Mouse (Mus musculus) cerebellum, postnatal 4 days (tissue): Measurements from ENCODE around the gene Zbtb20.

ENCODE experiments used
- DNase-seq, 2 experiments: peaks; one replicate each; pipeline ENCODE4 v3.0.0; 2022; ENCODE audit warnings: low spot score in 2 of 2, mixed read lengths in 1 of 2

The Zbtb20 gene

GRCm38 (mm10) chr16:43647641-43648040, 772.0 kb downstream of the Zbtb20 start:
- no peak for DNase-seq

GRCm38 (mm10) chr16:43650355-43651080, 774.8 kb downstream of the Zbtb20 start:
- DNase-seq: no peak

GRCm38 (mm10) chr16:43653288-43653687, 777.6 kb downstream of the Zbtb20 start:
- DNase-seq: no peak

GRCm38 (mm10) chr16:43654269-43654668, 778.6 kb downstream of the Zbtb20 start:
- no peak for DNase-seq

- no peak for DNase-seq
These were observed 779.6 kb downstream of the Zbtb20 start for GRCm38 (mm10) chr16:43655183-43655787.

- DNase-seq: no peak
These were observed 785.9 kb downstream of the Zbtb20 start for GRCm38 (mm10) chr16:43661576-43661975.

- no peak for DNase-seq
These were observed 786.7 kb downstream of the Zbtb20 start for GRCm38 (mm10) chr16:43662124-43663004.

GRCm38 (mm10) chr16:43663978-43664579, 788.4 kb downstream of the Zbtb20 start, which contains the start of gene Tigit:
Gene Tigit (minus strand): TSS chr16:43664146.
- no peak for DNase-seq

GRCm38 (mm10) chr16:43664861-43665260, 789.2 kb downstream of the Zbtb20 start:
- no peak for DNase-seq

GRCm38 (mm10) chr16:43668294-43668693, 792.6 kb downstream of the Zbtb20 start:
- no peak for DNase-seq

GRCm38 (mm10) chr16:43671972-43672371, 796.3 kb downstream of the Zbtb20 start:
- DNase-seq: no peak

- no peak for DNase-seq
These were observed 797.0 kb downstream of the Zbtb20 start for GRCm38 (mm10) chr16:43672697-43673096.

- DNase-seq: no peak
These were observed 798.7 kb downstream of the Zbtb20 start for GRCm38 (mm10) chr16:43674400-43674799.

- DNase-seq: no peak
These were observed 812.3 kb downstream of the Zbtb20 start for GRCm38 (mm10) chr16:43687968-43688367.

GRCm38 (mm10) chr16:43690211-43690690, 814.6 kb downstream of the Zbtb20 start:
- DNase-seq: no peak

GRCm38 (mm10) chr16:43690912-43691311, 815.2 kb downstream of the Zbtb20 start:
- no peak for DNase-seq

GRCm38 (mm10) chr16:43691741-43692140, 816.1 kb downstream of the Zbtb20 start:
- DNase-seq: no peak
